Mouse (Mus musculus) gastrocnemius, postnatal 36 days (tissue): ENCODE measurements around the gene Dpyd. TPM values are rescaled to one million over a fixed set of nuclear protein-coding genes. Genes with fewer than 3 reads are reported as not detected.

Experiments used
- DNase-seq, 2 experiments: peaks; one replicate each; pipeline ENCODE4 v3.0.0; 2022
- intact Hi-C: fragments of 180-260 bp; cut with DNase I; formaldehyde crosslinking; loops from one replicate; pipeline ENCODE4 v1.15.1; 2025
- total RNA-seq, 2 experiments: library from RNA; stranded (reverse); gene quantifications; 2 replicates each; pipeline ENCODE4 v1.2.3; 2021

The Dpyd gene
- total RNA-seq, 2 experiments from 2014 or later: 0.54 to 1.8 TPM

DNA sequence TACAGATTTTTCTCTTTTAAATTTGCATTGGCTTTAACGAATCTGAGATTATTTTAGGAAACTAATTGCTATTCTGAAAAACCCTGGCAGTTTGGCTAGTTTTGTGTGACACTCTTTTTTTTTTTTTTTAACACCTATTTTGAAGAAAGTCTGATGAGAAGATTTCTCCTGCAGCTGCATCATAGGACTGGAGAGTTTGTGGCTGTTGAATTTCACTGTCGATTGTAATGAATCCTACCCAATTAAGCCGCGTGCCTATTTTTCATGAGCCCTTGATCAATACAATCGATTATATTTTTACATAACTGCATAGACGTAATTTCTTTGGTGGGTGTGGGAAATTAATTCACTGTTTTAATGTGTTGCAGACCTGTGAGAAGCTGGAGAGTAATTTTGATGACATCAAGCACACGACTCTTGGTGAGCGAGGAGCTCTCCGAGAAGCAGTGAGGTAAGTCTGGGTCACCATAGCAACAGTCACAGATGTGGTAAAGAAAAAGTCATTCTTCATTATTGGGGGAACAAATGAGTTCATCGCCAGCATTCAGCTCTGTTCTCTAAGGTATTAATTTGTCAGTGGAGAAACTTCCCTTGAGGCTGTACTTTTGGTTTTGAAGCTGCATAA lies 112.3 kb downstream of the Dpyd start:
- no peak for DNase-seq
- intact Hi-C loops: no loop called here

DNA sequence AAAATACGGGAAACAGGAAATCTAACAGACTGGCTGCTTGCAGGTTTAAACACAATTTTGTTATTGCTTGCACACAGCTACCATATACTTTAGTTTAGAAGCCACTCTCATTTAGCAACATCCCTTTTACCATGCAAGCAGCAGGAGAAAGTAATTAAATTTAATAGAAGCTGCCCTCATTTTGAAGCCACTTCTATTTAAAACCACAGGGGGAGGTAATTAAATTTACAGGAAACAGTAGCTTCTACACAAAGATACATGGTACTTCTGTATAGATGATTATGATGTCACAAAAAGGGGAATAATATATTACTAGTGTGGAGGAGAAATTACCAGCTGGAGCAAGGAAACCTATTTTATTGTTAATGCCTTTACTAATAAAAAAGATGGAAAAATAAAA lies 113.5 kb downstream of the Dpyd start:
- no peak for DNase-seq
- intact Hi-C loops: no loop called here

DNA sequence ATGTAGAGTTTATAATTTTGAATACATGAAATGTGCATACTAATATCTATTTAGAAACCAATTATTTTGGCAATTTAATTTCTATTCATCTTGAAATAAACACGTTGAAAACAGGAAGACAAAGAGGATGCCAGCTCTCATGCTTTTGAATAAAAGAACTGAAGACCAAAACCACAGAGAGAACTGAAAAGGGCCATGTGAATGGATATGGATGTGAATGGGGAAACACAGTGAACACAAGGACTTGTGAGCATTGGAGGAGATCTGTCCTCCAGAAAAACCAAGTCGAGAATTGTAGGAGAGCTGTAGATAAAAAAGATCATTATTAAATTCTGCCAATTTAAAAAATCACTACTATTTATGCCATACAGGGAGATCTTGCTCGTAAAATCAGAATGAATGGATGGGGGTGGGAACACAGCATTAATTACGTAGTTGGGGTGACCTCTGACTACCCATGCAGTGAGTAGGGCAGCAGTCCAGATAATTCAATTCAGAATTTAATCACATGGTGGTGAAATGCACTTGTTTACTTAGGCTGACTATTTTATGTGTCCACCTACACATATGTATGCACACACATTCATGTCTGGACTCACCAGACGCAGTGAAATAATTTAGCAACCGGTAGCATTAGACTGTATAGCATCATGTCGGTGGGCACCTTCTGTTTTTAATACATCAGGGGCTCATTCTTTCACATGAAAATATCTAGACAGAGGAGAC lies 114.3 kb downstream of the Dpyd start:
- intact Hi-C loops: no loop called here
- no peak for DNase-seq

DNA sequence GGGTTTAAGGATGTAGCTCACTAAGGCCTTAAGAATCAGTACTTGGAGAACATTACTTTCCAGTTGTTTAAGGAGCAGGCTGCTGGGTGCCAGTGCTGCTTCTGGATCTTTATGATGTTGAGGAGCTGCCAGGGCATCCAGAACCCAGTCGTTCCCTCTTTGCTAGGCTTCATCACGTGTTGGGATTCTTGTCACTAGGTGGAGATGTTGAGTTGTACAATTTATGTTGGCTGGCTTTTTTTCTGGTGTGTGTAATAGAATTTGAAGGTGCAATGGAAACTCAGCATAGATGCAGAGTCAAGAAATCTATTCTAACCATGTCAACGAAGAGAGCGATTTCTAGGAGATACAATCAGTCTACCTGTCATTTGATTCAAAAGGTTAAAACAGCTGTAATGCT lies 118.9 kb downstream of the Dpyd start:
- intact Hi-C loops: no loop called here
- DNase-seq: no peak

DNA sequence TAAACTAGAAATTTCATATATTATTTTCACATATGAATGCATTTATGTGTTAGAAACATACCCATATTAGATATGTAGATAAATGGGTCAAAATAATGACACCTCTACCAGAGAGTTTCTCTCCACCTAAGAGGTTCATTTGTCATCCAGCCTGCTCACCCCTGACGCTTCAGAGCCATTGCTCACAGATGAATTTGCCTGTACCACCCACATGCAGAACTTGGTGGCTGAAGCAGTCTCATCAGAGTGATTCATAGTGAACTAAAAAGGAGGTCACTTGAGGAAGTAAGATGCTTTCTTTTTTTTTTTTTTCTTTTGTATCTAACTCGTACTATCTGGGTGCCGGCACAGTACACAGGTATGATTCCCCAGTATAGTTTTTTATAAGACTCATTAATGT lies 188.3 kb downstream of the Dpyd start:
- no peak for DNase-seq
- intact Hi-C loops: no loop called here

DNA sequence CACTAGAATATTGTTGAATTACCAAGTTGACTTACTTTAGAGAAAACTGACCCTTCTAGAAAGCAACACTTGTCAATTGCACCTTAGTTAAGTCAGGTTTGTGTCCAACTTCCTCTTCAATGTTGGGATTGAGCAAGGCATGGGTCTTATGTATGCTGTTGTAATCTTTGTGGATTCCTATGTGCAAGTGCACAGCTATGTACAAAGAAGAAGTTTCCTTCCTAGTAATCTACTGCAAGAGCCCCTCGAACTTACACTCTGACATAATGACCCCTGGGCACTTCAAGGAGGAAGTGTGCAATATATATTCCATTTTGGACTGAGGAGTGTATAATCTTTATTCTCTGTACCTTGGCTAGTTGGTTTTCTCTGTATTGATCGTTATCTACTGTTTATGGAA lies 191.7 kb downstream of the Dpyd start:
- intact Hi-C loops: no loop called here
- DNase-seq: no peak

DNA sequence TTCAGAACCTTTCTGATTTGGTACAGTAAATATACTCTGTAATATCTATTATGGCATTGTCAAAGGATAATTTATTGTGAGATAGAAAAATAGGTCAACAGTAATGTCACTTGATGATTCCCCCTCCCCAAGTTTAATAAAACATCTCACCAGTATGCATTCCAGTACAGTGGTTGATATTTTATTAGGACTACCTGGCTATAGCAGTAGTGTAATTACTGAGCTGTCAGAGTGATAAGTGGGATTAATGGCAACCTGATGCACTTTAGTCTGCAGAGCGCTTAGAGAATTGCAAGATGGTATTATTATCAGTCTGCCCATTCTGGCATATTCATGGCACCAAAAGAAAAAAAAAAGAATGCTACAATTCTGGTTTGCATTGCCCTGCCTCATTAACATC lies 194.2 kb downstream of the Dpyd start:
- intact Hi-C loops: no loop called here
- DNase-seq: no peak

DNA sequence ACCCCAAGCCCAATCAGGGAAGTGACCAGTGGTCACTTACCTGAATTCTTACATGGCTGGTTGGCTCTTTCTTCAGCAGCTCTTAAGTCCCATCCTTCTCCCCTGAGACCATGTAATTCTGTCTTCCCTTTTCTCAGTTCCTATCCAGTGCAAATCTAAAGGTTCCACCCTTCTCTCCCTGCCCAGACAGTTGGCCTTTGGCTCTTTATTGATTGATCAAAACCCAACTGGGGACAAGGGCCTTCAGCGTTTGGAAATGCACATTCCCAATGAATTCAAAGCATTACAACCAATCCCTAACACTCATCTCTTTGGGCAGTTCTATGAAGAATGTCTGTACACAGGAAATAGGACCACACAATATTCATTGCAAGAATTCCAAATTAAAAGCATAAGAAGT lies 251.0 kb downstream of the Dpyd start:
- DNase-seq: no peak
- intact Hi-C loops: no loop called here

DNA sequence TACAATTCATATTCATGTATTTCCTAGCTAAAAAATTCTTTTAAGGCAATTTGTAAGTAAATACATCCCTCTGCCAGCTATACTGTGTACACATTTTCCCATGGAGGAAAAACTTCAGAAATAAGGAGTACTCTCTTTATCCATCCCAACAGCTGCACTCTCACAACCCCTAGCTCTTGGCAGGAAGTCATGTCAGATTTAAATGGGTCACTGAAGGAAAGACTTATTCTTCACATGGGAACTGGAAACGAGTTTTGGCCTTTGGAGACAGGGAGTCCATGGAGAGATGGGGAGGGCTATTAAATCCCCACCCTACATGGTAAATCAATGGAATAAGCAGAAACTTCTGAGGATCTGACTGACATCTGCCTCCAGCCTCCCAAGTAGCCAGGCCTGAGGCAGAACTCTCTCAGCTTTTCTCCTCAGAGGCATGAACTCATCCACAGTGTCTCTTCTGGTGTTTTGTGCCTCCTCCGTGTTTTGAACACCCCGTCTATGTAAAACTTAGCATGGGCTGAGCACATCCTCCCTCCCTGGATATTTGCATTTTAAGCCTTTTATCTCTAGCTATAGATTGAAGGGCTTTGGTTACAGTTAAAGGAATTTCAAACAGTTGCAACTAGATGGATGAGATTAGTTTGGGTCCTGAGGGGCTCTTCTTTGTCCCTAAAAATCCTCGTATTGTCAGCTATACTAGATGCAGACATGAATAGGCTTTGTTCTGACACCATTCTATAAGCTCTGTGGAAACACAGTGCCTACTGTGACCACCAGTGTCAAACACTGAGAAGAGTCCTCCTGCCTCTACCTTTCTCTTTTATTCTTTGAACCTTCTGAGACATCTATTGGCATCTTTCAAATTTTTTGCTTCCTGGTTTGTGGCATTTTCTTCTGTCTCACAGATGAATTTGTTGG lies 288.9 kb downstream of the Dpyd start:
- intact Hi-C loops: no loop called here
- no peak for DNase-seq

DNA sequence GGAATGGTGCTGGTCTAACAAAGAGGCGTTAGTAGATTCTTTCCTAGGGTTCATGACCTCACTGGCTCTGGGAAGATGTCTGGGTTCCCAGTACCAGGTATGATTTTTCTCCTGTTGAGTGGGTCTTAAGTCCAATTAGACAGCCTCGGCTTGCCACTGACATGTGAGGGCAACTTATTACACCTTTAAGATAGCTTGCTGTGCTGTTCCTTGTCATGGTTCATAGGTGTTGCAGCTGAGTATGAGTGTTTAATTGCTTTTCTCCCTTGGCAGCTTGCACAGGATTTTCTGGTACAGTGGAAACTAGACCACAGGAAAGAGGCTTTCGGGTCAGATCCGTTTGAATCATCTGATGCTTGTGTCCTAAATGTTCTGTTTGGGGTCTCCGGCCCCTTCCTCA lies 290.8 kb downstream of the Dpyd start:
- intact Hi-C loops: no loop called here
- no peak for DNase-seq

DNA sequence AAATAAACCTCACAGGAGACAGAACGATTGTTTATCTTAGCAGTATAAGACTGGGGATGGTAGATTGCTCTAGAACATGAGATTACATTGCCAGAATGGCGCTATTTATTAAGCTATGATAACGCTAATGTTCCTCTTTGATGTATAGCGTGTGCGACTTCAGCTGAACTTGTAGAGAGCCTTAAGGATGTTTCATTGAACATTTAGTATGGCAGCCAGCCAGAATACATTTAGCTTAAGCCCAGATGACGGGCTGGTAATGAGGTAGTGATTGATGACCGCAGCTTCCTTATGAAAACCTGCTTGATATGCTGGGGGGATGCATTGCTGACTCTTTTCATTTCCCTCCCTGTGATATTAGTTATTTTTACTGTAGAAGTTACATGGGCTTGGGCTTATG lies 293.5 kb downstream of the Dpyd start:
- intact Hi-C loops: no loop called here

DNA sequence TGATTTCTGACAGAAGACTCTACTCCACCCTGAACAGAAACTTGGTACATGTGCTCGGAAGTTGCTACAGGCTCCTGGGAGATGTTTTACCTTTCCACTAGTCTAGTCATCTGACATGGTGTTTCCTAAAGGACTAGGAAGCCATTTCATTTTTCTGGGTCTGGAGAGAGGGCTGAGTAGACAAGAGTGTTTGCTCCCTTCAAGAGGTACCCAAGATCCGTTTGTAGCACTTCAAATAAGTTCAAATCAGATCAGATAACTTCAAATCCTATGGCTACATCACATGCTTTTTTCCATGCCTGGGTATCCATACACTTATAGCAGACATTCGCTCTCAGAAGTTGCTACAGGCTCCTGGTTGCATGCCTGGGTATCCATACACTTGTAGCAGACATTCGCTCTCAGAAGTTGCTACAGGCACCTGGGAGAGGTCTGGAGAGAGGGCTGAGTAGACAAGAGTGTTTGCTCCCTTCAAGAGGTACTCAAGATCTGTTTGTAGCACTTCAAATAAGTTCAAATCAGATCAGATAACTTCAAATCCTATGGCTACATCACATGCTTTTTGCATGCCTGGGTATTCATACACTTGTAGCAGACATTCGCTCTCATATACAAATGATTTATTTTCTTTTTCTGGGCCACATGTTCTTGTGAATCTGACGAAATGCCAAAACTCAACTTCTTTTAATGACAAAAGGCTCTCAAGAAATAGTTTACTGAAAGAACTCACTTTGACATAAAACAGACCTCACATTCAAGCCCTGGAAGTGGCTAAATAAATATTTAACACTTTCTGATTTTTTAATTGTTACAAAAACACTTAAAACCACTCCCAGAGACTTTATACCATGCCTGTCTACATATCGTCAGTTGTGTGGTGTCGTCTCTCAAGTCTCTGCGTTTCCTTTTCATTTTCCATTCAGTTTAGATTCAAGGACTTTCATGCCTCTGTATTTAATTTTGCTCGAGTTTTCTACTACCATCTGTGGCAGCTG lies 307.5 kb downstream of the Dpyd start:
- intact Hi-C loops: no loop called here
- DNase-seq: no peak

More for the DNA sequence above, 293.5 kb downstream of the Dpyd start:
- DNase-seq: no peak

DNA sequence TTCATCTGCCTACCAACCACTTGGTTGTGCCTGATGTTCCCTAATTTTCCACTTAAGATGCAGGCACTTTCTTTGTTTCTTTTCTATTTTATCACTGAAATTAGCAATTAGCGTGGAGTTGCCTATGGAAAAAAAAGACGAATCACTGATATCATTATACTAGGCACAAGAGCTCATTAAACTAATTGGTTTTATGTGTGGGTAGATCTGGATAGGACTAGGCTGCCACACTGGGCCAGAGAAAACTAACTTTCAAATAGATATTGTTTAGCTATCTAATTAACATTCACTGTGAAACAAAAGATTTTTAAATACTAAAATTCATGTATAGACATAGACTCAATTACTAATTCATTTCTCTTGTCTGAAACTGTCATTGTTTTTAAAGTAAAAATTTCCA lies 313.9 kb downstream of the Dpyd start:
- DNase-seq: no peak
- intact Hi-C loops: no loop called here

DNA sequence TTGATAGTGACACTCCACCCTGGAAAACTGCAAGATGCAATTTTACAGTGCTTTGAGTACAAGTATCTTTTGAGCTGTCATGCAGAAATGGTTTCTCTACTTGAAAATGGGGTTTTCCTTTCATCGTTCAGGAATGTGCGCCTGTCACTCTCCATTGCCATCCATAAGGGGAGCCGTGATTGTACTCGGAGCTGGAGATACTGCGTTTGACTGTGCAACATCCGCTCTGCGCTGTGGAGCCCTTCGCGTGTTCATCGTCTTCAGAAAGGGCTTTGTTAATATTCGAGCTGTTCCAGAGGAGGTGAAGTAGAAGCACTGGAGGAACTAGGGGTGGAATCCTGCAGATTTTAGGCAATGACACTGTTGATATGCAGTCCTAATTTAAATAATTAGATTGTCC lies 337.1 kb downstream of the Dpyd start:
- intact Hi-C loops: no loop called here
- no peak for DNase-seq

DNA sequence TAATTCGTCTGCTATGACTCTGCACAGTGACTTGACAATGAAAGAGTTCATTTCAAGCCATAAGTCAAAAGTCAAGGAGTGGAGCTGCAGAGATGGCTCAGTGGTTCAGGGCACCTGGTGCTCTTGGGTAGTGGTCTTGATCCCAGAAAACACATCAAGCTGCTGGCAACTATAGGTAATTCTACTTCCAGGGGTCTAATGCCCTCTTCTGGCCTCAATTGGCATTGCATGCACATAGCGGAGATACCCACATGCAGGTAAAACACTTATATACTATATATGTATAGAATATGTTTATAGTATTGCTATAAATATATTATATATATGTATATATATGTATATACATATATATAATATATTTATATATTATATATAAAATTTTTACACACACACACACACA lies 429.4 kb downstream of the Dpyd start:
- intact Hi-C loops: no loop called here
- DNase-seq: no peak

DNA sequence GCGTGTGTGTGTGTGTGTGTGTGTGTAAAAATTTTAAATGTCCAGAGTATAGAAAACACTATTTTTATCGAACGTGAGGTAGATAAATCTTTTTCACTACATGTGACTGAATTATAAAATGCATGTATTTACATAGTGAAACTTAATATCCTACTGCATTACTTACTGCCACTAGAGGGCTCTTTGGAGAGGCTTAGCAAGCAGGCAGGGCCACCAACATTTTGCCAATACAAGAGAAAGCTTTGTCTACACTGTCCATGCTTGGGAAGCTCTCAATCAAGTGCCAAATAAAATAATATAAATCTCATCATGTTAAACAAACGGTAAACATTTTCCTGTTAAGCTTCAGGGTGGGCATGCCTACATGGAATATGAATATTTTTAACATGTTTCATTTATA lies 429.9 kb downstream of the Dpyd start:
- intact Hi-C loops: no loop called here
- no peak for DNase-seq

DNA sequence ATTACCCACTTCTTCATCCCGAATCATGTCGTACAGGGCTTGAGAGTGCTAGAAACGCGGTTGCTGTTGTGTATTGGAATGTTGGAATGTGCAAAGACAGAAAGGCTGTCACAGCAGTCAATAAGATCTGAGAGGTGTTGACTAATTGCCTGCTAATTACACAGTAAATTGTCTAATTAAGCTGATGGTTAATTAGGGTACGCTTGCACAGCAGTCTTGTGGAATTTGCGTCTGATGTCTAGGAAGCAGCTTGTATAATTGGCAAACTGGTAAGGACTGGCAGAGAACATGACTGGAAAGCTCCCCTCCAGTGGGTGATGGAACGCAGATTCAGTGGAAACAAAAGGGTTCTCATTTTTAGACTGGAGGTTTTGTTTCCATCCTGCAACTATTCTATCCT lies 459.3 kb downstream of the Dpyd start:
- no peak for DNase-seq
- intact Hi-C loops: no loop called here

DNA sequence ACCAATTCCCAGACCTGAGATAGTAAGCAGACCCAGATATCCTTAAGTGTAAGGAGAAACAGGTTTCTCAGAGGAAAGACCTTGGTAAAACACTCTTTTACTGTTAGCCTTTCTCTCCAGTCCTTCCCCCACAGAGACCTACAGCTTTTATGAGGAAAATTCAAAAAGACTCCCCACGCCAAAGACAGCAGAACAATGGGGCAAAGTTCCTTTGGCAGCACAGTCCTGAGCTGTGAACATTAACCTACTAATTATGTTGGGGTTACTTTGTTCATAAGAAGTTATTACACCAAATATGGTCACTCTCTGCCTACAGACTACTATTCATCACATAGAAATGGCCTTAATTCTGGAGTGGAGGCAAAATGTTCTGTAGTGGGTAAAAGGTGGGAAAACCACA lies 480.7 kb downstream of the Dpyd start:
- intact Hi-C loops: no loop called here
- DNase-seq: no peak

DNA sequence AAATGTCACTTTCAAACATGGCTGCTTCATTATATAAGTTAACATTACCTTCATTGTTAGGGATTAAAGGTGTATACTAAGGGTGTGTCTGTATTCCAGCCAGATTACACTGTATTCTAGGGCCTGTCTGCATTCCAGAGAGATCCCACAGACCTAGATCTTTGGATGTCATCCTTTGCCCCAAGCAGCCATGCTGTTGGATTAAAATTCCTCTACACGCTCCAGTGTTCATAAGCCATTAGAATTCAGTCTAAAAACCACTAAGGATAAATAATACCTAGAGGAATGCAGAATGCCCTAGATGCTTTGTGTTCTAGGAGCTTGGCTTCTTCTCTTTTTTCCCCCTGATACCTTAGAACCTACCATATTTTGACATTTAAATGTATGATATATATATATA lies 494.2 kb downstream of the Dpyd start:
- intact Hi-C loops: no loop called here
- DNase-seq: no peak

DNA sequence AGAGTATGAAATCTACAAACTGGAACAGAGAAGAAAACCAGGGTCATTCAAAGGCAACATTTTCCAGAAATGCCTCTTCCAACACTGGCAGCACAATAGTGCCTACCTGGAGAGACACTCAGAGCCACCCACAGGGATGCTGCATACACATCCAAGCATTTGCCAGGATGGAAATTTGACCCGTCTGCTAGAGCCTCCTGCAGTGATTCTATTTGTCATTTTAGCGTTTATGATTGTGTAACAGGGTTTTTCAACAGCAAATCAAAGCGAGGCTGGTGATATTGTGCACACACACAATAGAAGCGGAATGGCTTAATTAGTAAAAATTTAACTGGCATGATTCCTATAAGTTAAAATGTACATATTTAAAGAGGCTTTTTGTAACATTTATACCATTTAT lies 501.3 kb downstream of the Dpyd start:
- no peak for DNase-seq
- intact Hi-C loops: no loop called here
